Mouse (Mus musculus) heart, embryonic 16.5 days (tissue): ENCODE measurements around the gene Cdh23. TPM values are rescaled to one million over a fixed set of nuclear protein-coding genes. Genes with fewer than 3 reads are reported as not detected.

ENCODE experiments used
- ATAC-seq: fragments of 200-750 bp; cut with Nextera tagmentation; replicated peaks from 2 replicates; pipeline ENCODE4 v1.8.0; 2017; ENCODE audit warnings: moderate number of reproducible peaks; ENCODE audit not compliant: insufficient read depth, low FRiP score; ENCODE audit errors: extremely low read depth
- H3K27ac ChIP-seq: fragments of 300-500 bp; sonication (generic); 2 replicates; pipeline ENCODE4 v1.5.1; 2014; ENCODE audit warnings: mild to moderate bottlenecking, low read length, control low read depth, moderate library complexity
- H3K27me3 ChIP-seq: fragments of 300-500 bp; sonication (generic); 2 replicates; pipeline ENCODE4 v1.6.1; 2014; ENCODE audit warnings: low read length, mixed read lengths; ENCODE audit not compliant: control insufficient read depth, insufficient read depth
- H3K36me3 ChIP-seq: fragments of 300-500 bp; sonication (generic); 2 replicates; pipeline ENCODE4 v1.6.1; 2014; ENCODE audit not compliant: control insufficient read depth, insufficient read depth
- H3K4me1 ChIP-seq: fragments of 300-500 bp; sonication (generic); 2 replicates; pipeline ENCODE4 v1.6.1; 2014; ENCODE audit warnings: low read length, mixed read lengths; ENCODE audit not compliant: control insufficient read depth, insufficient read depth
- H3K4me2 ChIP-seq: fragments of 300-500 bp; sonication (generic); 2 replicates; pipeline ENCODE4 v1.6.1; 2014; ENCODE audit warnings: low read depth, mild to moderate bottlenecking, control low read depth, low read length
- H3K4me3 ChIP-seq: fragments of 300-500 bp; sonication (generic); 2 replicates; pipeline ENCODE4 v1.5.1; 2014; ENCODE audit warnings: mild to moderate bottlenecking, control low read depth, low read length
- H3K9ac ChIP-seq: fragments of 300-500 bp; sonication (generic); 2 replicates; pipeline ENCODE4 v1.6.1; 2014; ENCODE audit warnings: low read length, control low read depth
- H3K9me3 ChIP-seq: fragments of 300-500 bp; sonication (generic); replicated peaks from 2 replicates; pipeline ENCODE4 v1.6.1; 2016; ENCODE audit warnings: low read length; ENCODE audit not compliant: control insufficient read depth
- WGBS: fragments of 180-500 bp; shearing (Covaris S2); extraction: QIAGEN DNeasy Blood & Tissue Kit; methylation state at CpG from one replicate; pipeline ENCODE4 v1.1.7; 2014; 5-methylcytosine and 5-hydroxymethylcytosine counted together
- polyA plus RNA-seq: library from polyadenylated mRNA; unstranded; fragments of >200 nt; fragmentation: Nextera tagmentation; extraction: Ambion mirVana; gene quantifications from 2 replicates; pipeline ENCODE4 v1.2.1, GENCODE M21; 2015

Gene Cdh23
- polyA plus RNA-seq, 1 experiment from 2014 or later: 1.3 TPM

GRCm38 (mm10) chr10:60582956-60583355 is 113.3 kb downstream of the Cdh23 start:
- Histone ChIP-seq H3K4me3 (no peak overlapping the region), H3K4me2 (no peak overlapping the region), H3K27me3 (no peaks in the 10 kb centered on the region), H3K9me3 (peaks cover 5% of the 10 kb centered on the region), H3K4me1 (no peaks in the 10 kb centered on the region), H3K9ac (no peak overlapping the region), H3K27ac (no peak overlapping the region), H3K36me3 (no peaks in the 10 kb centered on the region)
- no peak for ATAC-seq
- WGBS: 76% methylated on average over 15 of the region's 15 CpGs

GRCm38 (mm10) chr10:60580666-60581065 is 115.6 kb downstream of the Cdh23 start:
- Histone ChIP-seq H3K9ac (no peak overlapping the region), H3K4me1 (no peaks in the 10 kb centered on the region), H3K36me3 (no peaks in the 10 kb centered on the region), H3K4me2 (no peak overlapping the region), H3K27ac (no peak overlapping the region), H3K27me3 (no peaks in the 10 kb centered on the region), H3K9me3 (peaks cover 5% of the 10 kb centered on the region), H3K4me3 (no peak overlapping the region)
- 87% methylated on average over 15 of the region's 15 CpGs for WGBS
- ATAC-seq: no peak

- Histone ChIP-seq H3K9me3 (peaks cover 5% of the 10 kb centered on the region), H3K4me2 (no peak overlapping the region), H3K36me3 (no peaks in the 10 kb centered on the region), H3K4me1 (no peaks in the 10 kb centered on the region), H3K27ac (no peak overlapping the region), H3K27me3 (no peaks in the 10 kb centered on the region), H3K9ac (no peak overlapping the region), H3K4me3 (no peak overlapping the region)
- no peak for ATAC-seq
- 84% methylated on average over 12 of the region's 12 CpGs for WGBS
Measured at GRCm38 (mm10) chr10:60578738-60579538, 117.4 kb downstream of the Cdh23 start.

- Histone ChIP-seq H3K27ac (no peak overlapping the region), H3K4me1 (no peaks in the 10 kb centered on the region), H3K4me3 (no peak overlapping the region), H3K36me3 (no peaks in the 10 kb centered on the region), H3K27me3 (no peaks in the 10 kb centered on the region), H3K9me3 (peaks cover 5% of the 10 kb centered on the region), H3K9ac (no peak overlapping the region), H3K4me2 (no peak overlapping the region)
- 81% methylated on average over 12 of the region's 12 CpGs for WGBS
- ATAC-seq: no peak
Measured at GRCm38 (mm10) chr10:60577920-60578737, 118.2 kb downstream of the Cdh23 start.

DNA sequence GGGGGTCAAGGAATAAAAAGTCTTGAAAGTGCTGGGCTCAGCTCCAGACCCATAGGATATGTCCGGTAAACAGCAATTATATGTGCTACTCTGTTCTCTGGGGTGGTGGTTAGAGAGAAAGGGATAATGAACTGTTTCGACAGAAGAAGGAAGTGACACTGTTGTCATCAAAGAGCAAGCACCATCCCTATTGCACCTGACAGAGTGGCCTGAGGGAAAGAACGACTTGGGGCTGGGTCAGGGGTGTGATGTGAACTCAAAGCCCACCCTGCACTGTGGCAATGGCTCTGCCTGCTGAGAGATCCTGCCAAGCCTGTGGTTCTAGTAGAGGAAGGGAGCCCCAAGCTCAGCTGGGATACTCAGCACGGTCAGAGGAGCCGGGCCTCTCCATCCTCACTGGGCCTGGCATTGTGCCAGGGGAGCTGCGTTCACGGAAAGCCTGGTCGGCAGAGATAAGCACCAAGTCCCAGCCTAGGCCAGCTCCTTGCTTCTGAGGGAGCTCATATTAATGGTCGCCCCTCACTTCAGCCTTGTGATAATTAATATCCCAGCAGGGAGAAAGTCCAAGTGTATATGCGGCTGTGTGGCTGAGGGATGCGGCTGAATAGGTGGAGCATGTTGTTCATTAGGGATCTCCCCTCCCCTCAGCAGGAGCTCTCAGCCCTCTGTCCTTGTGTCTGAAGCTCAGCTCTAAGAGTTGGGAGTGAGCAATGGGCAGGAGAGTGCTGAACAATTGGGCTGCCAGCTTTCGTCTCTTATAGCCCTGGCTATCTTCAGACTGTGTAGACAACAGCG is 119.0 kb downstream of the Cdh23 start:
- Histone ChIP-seq H3K9me3 (peaks cover 5% of the 10 kb centered on the region), H3K27ac (no peak overlapping the region), H3K27me3 (no peaks in the 10 kb centered on the region), H3K4me3 (no peak overlapping the region), H3K4me2 (no peak overlapping the region), H3K4me1 (no peaks in the 10 kb centered on the region), H3K9ac (no peak overlapping the region), H3K36me3 (no peaks in the 10 kb centered on the region)
- peak; percentile 73 for ATAC-seq
- 22% methylated on average over 13 of the region's 13 CpGs for WGBS

GRCm38 (mm10) chr10:60574851-60575250 is 121.4 kb downstream of the Cdh23 start:
- 81% methylated on average over 3 of the region's 3 CpGs for WGBS

GRCm38 (mm10) chr10:60571491-60571890 is 124.8 kb downstream of the Cdh23 start:
- WGBS: 77% methylated on average over 4 of the region's 4 CpGs
- Histone ChIP-seq H3K9ac (no peak overlapping the region), H3K27ac (no peak overlapping the region), H3K4me1 (no peaks in the 10 kb centered on the region; the same call in 1 of the 2 replicates), H3K4me2 (no peak overlapping the region), H3K9me3 (no peaks in the 10 kb centered on the region), H3K36me3 (no peaks in the 10 kb centered on the region), H3K4me3 (no peak overlapping the region), H3K27me3 (no peaks in the 10 kb centered on the region)
- ATAC-seq: no peak

More at GRCm38 (mm10) chr10:60574851-60575250, 121.4 kb downstream of the Cdh23 start:
- no peak overlapping the region for H3K27ac ChIP-seq
- peaks cover 3% of the 10 kb centered on the region for H3K9me3 ChIP-seq
- no peaks in the 10 kb centered on the region for H3K27me3 ChIP-seq
- H3K4me1 ChIP-seq: no peaks in the 10 kb centered on the region
- no peak for ATAC-seq
- H3K4me3 ChIP-seq: no peak overlapping the region
- H3K36me3 ChIP-seq: no peaks in the 10 kb centered on the region
- no peak overlapping the region for H3K4me2 ChIP-seq
- no peak overlapping the region for H3K9ac ChIP-seq

GRCm38 (mm10) chr10:60566369-60567037 is 129.8 kb downstream of the Cdh23 start:
- peak overlapping the region; percentile 45; the same call in 1 of the 2 replicates for H3K9ac ChIP-seq

More at GRCm38 (mm10) chr10:60566369-60567037, 129.8 kb downstream of the Cdh23 start:
- no peaks in the 10 kb centered on the region for H3K9me3 ChIP-seq
- no peaks in the 10 kb centered on the region for H3K27me3 ChIP-seq
- peak overlapping the region; percentile 16 for H3K4me3 ChIP-seq
- no peak overlapping the region for H3K27ac ChIP-seq
- no peaks in the 10 kb centered on the region for H3K36me3 ChIP-seq
- peak overlapping the region; percentile 47 for H3K4me2 ChIP-seq
- ATAC-seq: no peak
- 34% methylated on average over 24 of the region's 24 CpGs for WGBS
- H3K4me1 ChIP-seq: no peaks in the 10 kb centered on the region; the same call in 1 of the 2 replicates
